Mouse (Mus musculus) olfactory bulb, adult 2 months (tissue): ENCODE data around the gene Tie1. TPM values are rescaled to one million over a fixed set of nuclear protein-coding genes. Genes with fewer than 3 reads are reported as not detected.

Experiments used
- H3K27ac ChIP-seq: fragments of 200-500 bp; 2 replicates; pipeline ENCODE4 v1.5.1; 2012; ENCODE audit warnings: low read depth, low read length; ENCODE audit not compliant: insufficient read depth
- H3K4me1 ChIP-seq: fragments of 200-500 bp; 2 replicates; pipeline ENCODE4 v1.6.1; 2012; ENCODE audit warnings: low read length; ENCODE audit not compliant: control insufficient read depth, insufficient read depth
- H3K4me3 ChIP-seq: fragments of 200-500 bp; 2 replicates; pipeline ENCODE4 v1.5.1; 2012; ENCODE audit warnings: mild to moderate bottlenecking, low read depth, low read length, moderate library complexity; ENCODE audit not compliant: insufficient read depth
- CTCF ChIP-seq: fragments of 200-500 bp; IDR thresholded peaks from 2 replicates; pipeline ENCODE4 v1.5.1; 2012; ENCODE audit warnings: low read depth, mild to moderate bottlenecking, low read length, moderate library complexity; ENCODE audit not compliant: insufficient read depth
- POLR2A ChIP-seq: fragments of 200-500 bp; IDR thresholded peaks from 2 replicates; pipeline ENCODE4 v1.6.1; 2012; ENCODE audit warnings: mild to moderate bottlenecking, low read depth, low read length, moderate library complexity; ENCODE audit not compliant: insufficient read depth
- WGBS: fragments of 180-500 bp; shearing (Covaris S2); methylation state at CpG from one replicate; pipeline ENCODE4 v1.1.7; 2018; 5-methylcytosine and 5-hydroxymethylcytosine counted together
- polyA plus RNA-seq: library from polyadenylated mRNA; stranded (reverse); fragments of >200 nt; gene quantifications from 2 replicates; pipeline ENCODE4 v1.2.4, GENCODE M21; 2012; ENCODE audit warnings: low replicate concordance; ENCODE audit not compliant: missing spikeins, insufficient read depth, insufficient read length

Tie1 gene
- polyA plus RNA-seq, 1 experiment: not detected

DNA sequence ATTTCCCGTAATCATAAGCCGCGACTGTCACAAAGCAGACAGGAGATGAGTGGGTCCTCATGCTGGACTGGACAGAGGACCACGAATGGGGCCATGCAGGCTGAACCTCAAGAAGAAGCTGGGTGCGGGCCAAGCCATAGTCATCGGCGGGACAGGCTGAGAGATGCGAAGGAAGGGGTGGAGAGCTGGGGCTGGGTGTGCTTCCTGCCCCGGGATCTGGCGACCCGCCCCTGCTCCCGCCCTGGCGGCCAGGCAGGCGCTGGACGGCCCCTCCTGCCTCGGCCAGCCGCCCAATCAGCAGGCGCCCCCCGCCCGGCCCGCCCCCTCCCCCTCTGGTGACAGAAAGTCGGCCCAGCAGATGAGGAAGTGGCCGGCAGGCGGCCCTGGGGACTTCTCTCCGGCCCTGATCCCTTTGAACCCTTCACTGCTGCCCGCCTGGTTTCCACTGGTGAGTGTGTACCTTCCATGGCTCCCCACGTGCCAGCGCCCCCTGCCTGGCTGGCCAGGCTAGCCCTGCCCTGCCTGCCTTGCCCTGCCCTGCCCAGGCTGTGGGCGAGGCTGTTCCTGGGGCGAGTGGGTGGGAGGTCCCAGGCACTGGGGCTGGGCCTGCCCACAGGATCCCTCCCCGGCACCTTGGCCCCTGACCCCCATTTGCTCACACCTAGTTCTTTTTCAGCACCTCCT, 62.0 kb downstream of the Tie1 start, which contains the start of gene Elovl1:
Gene Elovl1 (plus strand): TSS at position 326 of the 684 bp plus-strand sequence.
- TF ChIP-seq CTCF (peak; percentile 20; the same call in 1 of the 2 replicates), POLR2A (peak; percentile 42; the same call in 1 of the 2 replicates)
- peaks cover 13% of the 10 kb centered on the region; the same call in 1 of the 2 replicates for H3K4me1 ChIP-seq
- peak within 1 kb of the TSS; percentile 25; the same call in 1 of the 2 replicates for H3K27ac ChIP-seq
- peak within 1 kb of the TSS; percentile 52 for H3K4me3 ChIP-seq
- 9% methylated on average over 29 of the region's 31 CpGs for WGBS

DNA sequence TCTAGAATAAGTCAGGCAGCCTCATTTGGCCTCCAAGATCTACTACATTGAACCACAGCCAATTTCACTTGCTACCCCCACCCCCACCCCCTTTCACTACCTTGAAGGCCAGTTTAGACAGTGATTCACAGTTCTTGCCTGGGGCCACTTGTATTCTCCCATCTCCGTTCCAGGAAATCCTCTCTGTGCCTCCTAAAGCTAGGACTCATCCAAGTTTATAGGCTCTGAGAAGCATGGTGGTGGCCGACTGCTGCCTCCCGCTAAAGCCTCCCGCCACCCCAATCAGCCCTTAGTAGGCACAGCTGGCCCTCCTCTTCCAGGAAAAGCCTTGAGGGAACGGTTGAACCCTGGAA, 62.5 kb downstream of the Tie1 start:
- TF ChIP-seq CTCF (no peak), POLR2A (no peak)
- H3K4me3 ChIP-seq: peak overlapping the region; percentile 52
- peak overlapping the region; percentile 25; the same call in 1 of the 2 replicates for H3K27ac ChIP-seq
- 12% methylated on average over 5 of the region's 5 CpGs for WGBS
- H3K4me1 ChIP-seq: peaks cover 13% of the 10 kb centered on the region; the same call in 1 of the 2 replicates

GRCm38 (mm10) chr4:118425374-118425773, 64.5 kb downstream of the Tie1 start:
- TF ChIP-seq CTCF (no peak), POLR2A (no peak)
- Histone ChIP-seq H3K4me3 (no peak overlapping the region), H3K4me1 (peaks cover 13% of the 10 kb centered on the region; the same call in 1 of the 2 replicates), H3K27ac (no peak overlapping the region)
- 78% methylated on average over 1 of the region's 1 CpGs for WGBS

GRCm38 (mm10) chr4:118424541-118425160, 65.2 kb downstream of the Tie1 start:
- 78% methylated on average over 4 of the region's 4 CpGs for WGBS
- H3K4me3 ChIP-seq: no peak overlapping the region

GRCm38 (mm10) chr4:118421384-118421783, 68.5 kb downstream of the Tie1 start:
- Histone ChIP-seq H3K27ac (no peak overlapping the region), H3K4me3 (no peak overlapping the region), H3K4me1 (no peaks in the 10 kb centered on the region)
- WGBS: 91% methylated on average over 3 of the region's 3 CpGs
- TF ChIP-seq POLR2A (no peak), CTCF (no peak)

More at GRCm38 (mm10) chr4:118424541-118425160, 65.2 kb downstream of the Tie1 start:
- peaks cover 13% of the 10 kb centered on the region; the same call in 1 of the 2 replicates for H3K4me1 ChIP-seq
- H3K27ac ChIP-seq: no peak overlapping the region
- TF ChIP-seq POLR2A (no peak), CTCF (no peak)

Other genes with a start within 250 kb of the Tie1 start
- not detected in 2 replicates for gene Ptprf, start 198.7 kb downstream of the Tie1 start, polyA plus RNA-seq
- not detected in 2 replicates for gene Szt2, start 80.8 kb downstream of the Tie1 start, polyA plus RNA-seq
- gene Med8, start 80.7 kb downstream of the Tie1 start, polyA plus RNA-seq: not detected in 2 replicates
- not detected in 2 replicates for gene Elovl1, start 62.0 kb downstream of the Tie1 start, polyA plus RNA-seq
- gene Cdc20, start 52.7 kb downstream of the Tie1 start, polyA plus RNA-seq: not detected in 2 replicates
- gene Mpl, start 32.5 kb downstream of the Tie1 start, polyA plus RNA-seq: not detected in 2 replicates
- gene 2610528J11Rik, start 36.9 kb upstream of the Tie1 start, polyA plus RNA-seq: not detected in 2 replicates
- gene Tmem125, start 54.0 kb upstream of the Tie1 start, polyA plus RNA-seq: not detected in 2 replicates
- not detected in 2 replicates for gene Cfap57, start 130.7 kb upstream of the Tie1 start, polyA plus RNA-seq
- gene Ebna1bp2, start 130.7 kb upstream of the Tie1 start, polyA plus RNA-seq: not detected in 2 replicates
- gene Olfr62, start 168.9 kb upstream of the Tie1 start, polyA plus RNA-seq: not detected in 2 replicates
- not detected in 2 replicates for gene Olfr1342, start 202.7 kb upstream of the Tie1 start, polyA plus RNA-seq
- not detected in 2 replicates for gene Olfr1341, start 213.5 kb upstream of the Tie1 start, polyA plus RNA-seq
- not detected in 2 replicates for gene Olfr1340, start 230.1 kb upstream of the Tie1 start, polyA plus RNA-seq
- gene Olfr1339, start 242.1 kb upstream of the Tie1 start, polyA plus RNA-seq: not detected in 2 replicates